ENCODE assay signal across 8 mouse cellular contexts in genomic region chr8:120404609-120405036, GRCm38 (mm10).
DNase-seq lines count a peak whose midpoint lies in the region; ATAC-seq and TF ChIP-seq lines count a peak whose summit lies in the region.

No protein-coding gene starts in this region.

- intact Hi-C loops in left cerebral cortex, postnatal 14 days (cut with DNase I): loop anchor here (5.0 kb wide), 1 partner anchor 128 kb away; no protein-coding TSS in a partner anchor

- no peaks in the 10 kb centered on the region for H3K36me3 ChIP-seq in hindbrain, embryonic 14.5 days (replicated peaks; ENCODE audit: control insufficient read depth, insufficient read depth)

- DNase-seq in layer of hippocampus, adult 2 months (ENCODE audit: low spot score in 2 of 2): peak in 1 of 2 experiments; percentile 61
- no peak for DNase-seq in layer of hippocampus, adult 9-11 months
- DNase-seq in T-cell, adult 2 months (ENCODE audit: low spot score): peak; percentile 22
- DNase-seq in hindbrain, embryonic 14.5 days (ENCODE audit: low spot score): peak; percentile 63
- DNase-seq in lung, postnatal 4 days: peak; percentile 60 to 74
- DNase-seq in testis, postnatal 14 days (ENCODE audit: low spot score): peak; percentile 33
- DNase-seq in left cerebral cortex, postnatal 14 days (ENCODE audit: low spot score in 2 of 2): no peak

- H3K4me2 ChIP-seq in hindbrain, embryonic 14.5 days (replicated peaks): no peak overlapping the region

- H3K4me1 ChIP-seq in hindbrain, embryonic 14.5 days (replicated peaks; ENCODE audit: control insufficient read depth, insufficient read depth, low read length): peaks cover 23% of the 10 kb centered on the region

- no peak overlapping the region for H3K4me3 ChIP-seq in layer of hippocampus, adult 2 months
- no peak overlapping the region for H3K4me3 ChIP-seq in hindbrain, embryonic 14.5 days (replicated peaks; ENCODE audit: low read length)

- TF ChIP-seq CTCF in layer of hippocampus, adult 2 months (conservative IDR thresholded peaks at IDR 0.05): peak; percentile 85

- peak overlapping the region; percentile 67 for H3K27ac ChIP-seq in layer of hippocampus, adult 2 months
- H3K27ac ChIP-seq in hindbrain, embryonic 14.5 days: 0 out of 2 replicates have a peak overlapping the region, but pooled peaks have one; percentile 4

- no peak overlapping the region for H3K9ac ChIP-seq in hindbrain, embryonic 14.5 days

- no peaks in the 10 kb centered on the region for H3K9me3 ChIP-seq in hindbrain, embryonic 14.5 days (ENCODE audit: control insufficient read depth, low read length)

- ATAC-seq in erythroblast, adult 5-6 weeks (replicated peaks; ENCODE audit: low FRiP score, poor library complexity, severe bottlenecking): peak; percentile 56
- ATAC-seq in hindbrain, embryonic 14.5 days (ENCODE audit: low FRiP score): no peak

- no peaks in the 10 kb centered on the region for H3K27me3 ChIP-seq in hindbrain, embryonic 14.5 days (ENCODE audit: control insufficient read depth, insufficient read depth, low read length)

- 28% methylated on average over 7 of the region's 7 CpGs for WGBS in hindbrain, embryonic 14.5 days

Comparison
In these comparisons a context has a peak if more than half of its experiments do, and no peak if none do; other contexts are left out.
1. DNase-seq: peak in T-cell, adult 2 months (single experiment), hindbrain, embryonic 14.5 days (single experiment), lung, postnatal 4 days (2 of 2) and testis, postnatal 14 days (single experiment); none in layer of hippocampus, adult 9-11 months (single experiment) and left cerebral cortex, postnatal 14 days (0 of 2).